Mouse (Mus musculus): ENCODE measurements around the gene H2afv.

DNA sequence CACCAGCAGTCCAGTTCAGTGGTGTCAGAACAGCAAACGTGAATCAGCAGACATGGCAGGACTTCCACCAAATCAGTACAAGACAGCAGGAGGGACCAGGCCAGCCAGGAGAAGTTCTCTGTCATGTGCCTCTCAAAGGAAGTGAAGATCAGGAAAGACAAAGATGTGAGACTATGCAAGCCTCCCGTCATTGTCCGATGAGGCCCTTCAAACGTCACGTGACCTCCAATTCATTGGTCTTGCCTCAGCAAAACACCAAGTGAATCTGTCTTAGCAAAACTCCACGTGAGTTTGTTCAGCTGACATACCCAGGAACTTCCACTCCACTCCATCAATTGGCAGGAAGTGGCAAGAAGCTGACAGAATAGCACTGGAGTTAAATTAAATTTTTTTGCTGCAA lies 11.8 kb upstream of the H2afv start:
- TF ChIP-seq CTCF (IDR thresholded peaks at IDR 0.05; ENCODE audit: borderline replicate concordance, control insufficient read depth, extremely low read depth, insufficient read depth, low read length, poor library complexity) (no peak), POLR2A (IDR thresholded peaks at IDR 0.05; ENCODE audit: control insufficient read depth, extremely low read depth, insufficient read depth, low read length, poor library complexity) (no peak)
